Mouse (Mus musculus) testis, adult 2 months (tissue): Measurements from ENCODE around the gene Cptp. TPM values are rescaled to one million over a fixed set of nuclear protein-coding genes. Genes with fewer than 3 reads are reported as not detected.

ENCODE experiments used
- H3K27ac ChIP-seq: fragments of 200-500 bp; 2 replicates; pipeline ENCODE4 v1.5.1; 2012; ENCODE audit warnings: low read depth, low read length; ENCODE audit not compliant: control insufficient read depth, insufficient read depth
- H3K27me3 ChIP-seq: fragments of 200-500 bp; 2 replicates; pipeline ENCODE4 v1.6.1; 2012; ENCODE audit warnings: mild to moderate bottlenecking, low read length, moderate library complexity; ENCODE audit not compliant: control insufficient read depth, insufficient read depth
- H3K36me3 ChIP-seq: fragments of 200-500 bp; 2 replicates; pipeline ENCODE4 v1.6.1; 2012; ENCODE audit warnings: mild to moderate bottlenecking, low read length; ENCODE audit not compliant: control insufficient read depth, insufficient read depth
- H3K4me1 ChIP-seq: fragments of 200-500 bp; 2 replicates; pipeline ENCODE4 v1.6.1; 2012; ENCODE audit warnings: low read length; ENCODE audit not compliant: control insufficient read depth, insufficient read depth
- H3K4me3 ChIP-seq: fragments of 200-500 bp; 2 replicates; pipeline ENCODE4 v1.5.1; 2012; ENCODE audit warnings: low read depth, mild to moderate bottlenecking, low read length, moderate library complexity, mixed read lengths; ENCODE audit not compliant: control insufficient read depth
- CTCF ChIP-seq: fragments of 200-500 bp; IDR thresholded peaks from 2 replicates; pipeline ENCODE4 v1.5.1; 2012; ENCODE audit warnings: low read depth, mild to moderate bottlenecking, inconsistent platforms, low read length, moderate library complexity; ENCODE audit not compliant: control insufficient read depth, insufficient read depth, insufficient replicate concordance
- POLR2A ChIP-seq: fragments of 200-500 bp; IDR thresholded peaks from 2 replicates; pipeline ENCODE4 v1.6.1; 2012; ENCODE audit warnings: low read depth, mild to moderate bottlenecking, inconsistent platforms, low read length, moderate library complexity; ENCODE audit not compliant: control insufficient read depth
- polyA plus RNA-seq: library from polyadenylated mRNA; depleted of rRNA; stranded (reverse); fragments of >200 nt; gene quantifications from 2 replicates; pipeline ENCODE4 v1.2.3, GENCODE M21; 2012; rRNA removed

The Cptp gene
- polyA plus RNA-seq, 1 experiment, result 223 TPM

DNA sequence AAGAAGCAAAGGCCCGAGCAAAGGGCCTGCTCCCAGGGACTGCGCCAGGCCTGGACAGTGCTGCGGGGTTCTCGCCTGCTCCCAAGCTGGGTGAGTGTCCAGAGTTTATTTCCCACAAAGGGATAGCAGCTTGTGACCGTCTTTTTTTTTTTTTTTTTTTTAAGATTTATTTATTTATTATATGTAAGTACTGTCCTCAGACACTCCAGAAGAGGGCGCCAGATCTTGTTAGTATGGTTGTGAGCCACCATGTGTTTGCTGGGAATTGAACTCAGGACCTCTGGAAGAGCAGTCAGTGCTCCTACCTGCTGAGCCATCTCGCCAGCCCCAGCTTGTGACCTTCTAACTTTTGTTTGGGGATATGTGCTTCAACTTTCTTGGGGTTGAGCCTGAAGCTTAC lies 48.2 kb downstream of the Cptp start:
- H3K27me3 ChIP-seq, result no peaks in the 10 kb centered on the region
- no peak overlapping the region for H3K27ac ChIP-seq
- no peak overlapping the region for H3K4me3 ChIP-seq
- TF ChIP-seq CTCF, result no peak
- TF ChIP-seq POLR2A, result no peak
- no peaks in the 10 kb centered on the region for H3K4me1 ChIP-seq
- peaks cover 6% of the 10 kb centered on the region for H3K36me3 ChIP-seq

DNA sequence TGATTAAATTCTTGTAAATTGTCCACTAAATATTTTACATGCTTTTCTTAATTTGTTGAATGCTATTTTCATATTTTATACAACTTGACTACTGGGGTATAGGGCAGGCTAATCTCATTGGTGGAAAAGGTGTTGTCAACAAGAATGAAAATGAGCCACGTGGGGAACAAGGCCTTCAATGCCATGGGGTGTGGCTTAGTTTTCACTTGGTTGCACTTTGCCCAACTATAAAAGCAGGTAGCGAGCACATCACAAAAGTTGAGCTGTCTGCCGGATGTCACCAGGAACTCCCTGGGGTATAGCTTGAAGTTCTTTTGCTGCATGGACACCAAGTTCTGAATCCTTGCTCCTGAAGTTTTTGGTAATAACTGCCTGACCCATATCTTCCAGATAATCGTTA lies 51.7 kb downstream of the Cptp start:
- Histone ChIP-seq H3K4me1 (peaks cover 4% of the 10 kb centered on the region; the same call in 1 of the 2 replicates), H3K27ac (no peak overlapping the region), H3K4me3 (no peak overlapping the region), H3K36me3 (peaks cover 12% of the 10 kb centered on the region), H3K27me3 (no peaks in the 10 kb centered on the region)
- TF ChIP-seq POLR2A, result no peak
- TF ChIP-seq CTCF, result no peak

Other genes starting within 250 kb of the Cptp start
- 23.6 and 29.9 TPM in 2 replicates for gene Cdk11b, start 244.6 kb downstream of the Cptp start, polyA plus RNA-seq
- not detected in 2 replicates for gene Gm10563, start 224.0 kb downstream of the Cptp start, polyA plus RNA-seq
- 3.7 and 5.9 TPM in 2 replicates for gene Mmp23, start 216.1 kb downstream of the Cptp start, polyA plus RNA-seq
- 39.3 and 40.6 TPM in 2 replicates for gene Mib2, start 200.2 kb downstream of the Cptp start, polyA plus RNA-seq
- 2.7 and 3.3 TPM in 2 replicates for gene Fndc10, start 175.1 kb downstream of the Cptp start, polyA plus RNA-seq
- 34.6 and 37.4 TPM in 2 replicates for gene Ssu72, start 164.6 kb downstream of the Cptp start, polyA plus RNA-seq
- 1.5 and 1.8 TPM in 2 replicates for gene Tmem240, start 134.6 kb downstream of the Cptp start, polyA plus RNA-seq
- gene Atad3a, start 108.3 kb downstream of the Cptp start, polyA plus RNA-seq, result 18.7 and 23.4 TPM in 2 replicates
- gene Vwa1, start 94.7 kb downstream of the Cptp start, polyA plus RNA-seq, result 5.5 and 5.6 TPM in 2 replicates
- 1.0 TPM in 2 replicates for gene Tmem88b, start 83.6 kb downstream of the Cptp start, polyA plus RNA-seq
- gene Ankrd65, start 79.0 kb downstream of the Cptp start, polyA plus RNA-seq, result 0.08 and 0.27 TPM in 2 replicates
- 134 and 144 TPM in 2 replicates for gene Mrpl20, start 66.6 kb downstream of the Cptp start, polyA plus RNA-seq
- 35.4 and 38.4 TPM in 2 replicates for gene Ccnl2, start 57.0 kb downstream of the Cptp start, polyA plus RNA-seq
- 108 and 116 TPM in 2 replicates for gene Aurkaip1, start 38.2 kb downstream of the Cptp start, polyA plus RNA-seq
- gene Mxra8, start 29.8 kb downstream of the Cptp start, polyA plus RNA-seq, result 114 and 149 TPM in 2 replicates
- 132 and 135 TPM in 2 replicates for gene Dvl1, start 22.0 kb downstream of the Cptp start, polyA plus RNA-seq
- gene Tas1r3, start 6.1 kb downstream of the Cptp start, polyA plus RNA-seq, result 1.9 and 2.3 TPM in 2 replicates
- 19.9 and 21.7 TPM in 2 replicates for gene Ints11, start 106 bp upstream of the Cptp start, polyA plus RNA-seq
- gene Pusl1, start 22.3 kb upstream of the Cptp start, polyA plus RNA-seq, result 20.3 and 23.5 TPM in 2 replicates
- 9.0 and 11.3 TPM in 2 replicates for gene Acap3, start 22.4 kb upstream of the Cptp start, polyA plus RNA-seq
- 80.7 and 95.4 TPM in 2 replicates for gene Ube2j2, start 74.4 kb upstream of the Cptp start, polyA plus RNA-seq
- gene C1qtnf12, start 92.9 kb upstream of the Cptp start, polyA plus RNA-seq, result 30.7 and 31.6 TPM in 2 replicates
- 2.4 and 2.5 TPM in 2 replicates for gene B3galt6, start 123.2 kb upstream of the Cptp start, polyA plus RNA-seq
- 47.6 and 50.5 TPM in 2 replicates for gene Sdf4, start 123.4 kb upstream of the Cptp start, polyA plus RNA-seq
- 2.8 and 3.4 TPM in 2 replicates for gene Tnfrsf4, start 144.4 kb upstream of the Cptp start, polyA plus RNA-seq
- gene Tnfrsf18, start 156.7 kb upstream of the Cptp start, polyA plus RNA-seq, result not detected in 2 replicates
- 641 and 673 TPM in 2 replicates for gene Ttll10, start 190.0 kb upstream of the Cptp start, polyA plus RNA-seq
- 104 and 121 TPM in 2 replicates for gene 9430015G10Rik, start 240.5 kb upstream of the Cptp start, polyA plus RNA-seq